In the genomic region with DNA sequence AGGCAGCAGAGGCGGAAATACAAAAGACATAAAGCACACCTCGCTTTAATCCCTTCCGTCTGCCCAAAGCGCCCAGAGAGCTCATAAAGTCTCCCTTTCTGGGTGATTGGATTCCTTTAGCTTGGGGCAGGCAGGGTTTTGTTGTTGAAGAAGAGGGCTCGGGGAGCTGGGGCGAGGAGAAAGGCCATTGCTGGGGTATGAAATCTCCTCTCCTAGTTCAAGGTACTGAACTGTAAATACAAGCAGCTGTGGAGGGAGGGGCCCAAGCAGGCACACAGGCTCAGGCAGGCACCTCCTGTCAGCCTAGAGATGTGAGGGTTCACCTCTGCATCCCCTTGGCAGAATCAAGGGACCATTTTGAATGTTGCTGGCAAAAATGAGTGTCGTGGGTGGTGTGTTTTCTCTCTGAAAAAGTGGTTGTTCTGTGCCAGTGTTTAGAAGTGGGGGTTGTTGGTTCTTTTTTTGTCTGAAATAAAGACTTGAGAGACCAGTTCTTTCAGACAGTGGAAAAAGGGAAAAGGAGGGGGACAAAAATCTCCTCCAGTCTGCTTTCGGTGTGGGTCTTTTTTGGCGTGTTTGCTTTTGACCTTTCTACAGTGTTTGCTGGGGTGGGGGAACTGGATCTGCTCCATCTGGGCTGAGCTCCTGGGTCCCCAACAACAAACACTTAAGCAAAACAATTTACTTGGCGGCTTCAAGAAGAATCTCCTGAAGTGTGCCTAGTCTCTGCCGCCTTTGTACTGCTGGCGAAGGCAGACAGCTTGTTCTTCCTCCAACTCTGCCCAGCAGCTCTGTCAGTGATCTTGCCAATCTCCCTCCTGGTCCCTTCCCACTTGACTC, we compare ENCODE assay signal across 9 mouse cellular contexts.
A peak's percentile ranks its signal among the peaks of the same experiment; 100 is the strongest.
DNase-seq lines count a peak whose midpoint lies in the region; ATAC-seq lines count a peak whose summit lies in the region.
"Had no signal": no experiment of that assay in that cellular context is flagged by ENCODE, and none has a peak within 500 bp of the region (broad histone marks: within the 10 kb centered on the region; RNA-seq: fewer than 3 reads in every experiment).

No protein-coding gene starts in this region.

- H3K36me3 ChIP-seq in forebrain, embryonic 12.5 days (replicated peaks), result no peaks in the 10 kb centered on the region
- H3K36me3 ChIP-seq: G1E had no signal

- peak overlapping the region; percentile 38; the same call in 1 of the 2 replicates for H3K9ac ChIP-seq in forebrain, embryonic 12.5 days

- peak; percentile 42; the same call in 1 of the 2 replicates for ATAC-seq in forebrain, embryonic 12.5 days (ENCODE audit: low FRiP score)
- ATAC-seq in megakaryocyte-erythroid progenitor cell, adult 5-6 weeks (replicated peaks; ENCODE audit: low FRiP score, low TSS enrichment, poor library complexity, severe bottlenecking), result no peak

- DNase-seq in kidney, postnatal 10 days, result peak; percentile 37
- DNase-seq in kidney, adult 11 months, result no peak
- peak; percentile 48 to 52 for DNase-seq in lung, adult 18-20 months
- peak; percentile 19 for DNase-seq in ovary, postnatal 14 days (ENCODE audit: low spot score)
- no peak for DNase-seq in layer of hippocampus, adult 11-12 months (ENCODE audit: low spot score)
- DNase-seq in thymus, postnatal 10 days (ENCODE audit: low spot score in 2 of 2), result no peak

- H3K4me2 ChIP-seq in forebrain, embryonic 12.5 days, result peak overlapping the region; percentile 31

- H3K4me3 ChIP-seq in forebrain, embryonic 12.5 days (replicated peaks), result no peak overlapping the region

- no peaks in the 10 kb centered on the region for H3K27me3 ChIP-seq in forebrain, embryonic 12.5 days

- peaks cover 52% of the 10 kb centered on the region for H3K4me1 ChIP-seq in forebrain, embryonic 12.5 days

- no peaks in the 10 kb centered on the region for H3K9me3 ChIP-seq in forebrain, embryonic 12.5 days
- H3K9me3 ChIP-seq: G1E had no signal

- 11% methylated on average over 12 of the region's 12 CpGs for WGBS in forebrain, embryonic 12.5 days

- peak overlapping the region; percentile 85 for H3K27ac ChIP-seq in forebrain, embryonic 12.5 days

Comparison
In these comparisons a context has a peak if more than half of its experiments do, and no peak if none do; other contexts are left out.
1. DNase-seq: peak in kidney, postnatal 10 days (single experiment), lung, adult 18-20 months (2 of 2) and ovary, postnatal 14 days (single experiment); none in kidney, adult 11 months (single experiment), layer of hippocampus, adult 11-12 months (single experiment) and thymus, postnatal 10 days (0 of 2).